Mouse (Mus musculus) midbrain, embryonic 14.5 days (tissue): Measurements from ENCODE around the gene Glb1. TPM values are rescaled to one million over a fixed set of nuclear protein-coding genes. Genes with fewer than 3 reads are reported as not detected.
A peak's percentile ranks its signal among the peaks of the same experiment; 100 is the strongest.

Source experiments
- ATAC-seq: fragments of 200-750 bp; cut with Nextera tagmentation; 2 replicates; pipeline ENCODE4 v1.8.0; 2017; ENCODE audit warnings: moderate number of reproducible peaks, moderate library complexity; ENCODE audit not compliant: low FRiP score, low TSS enrichment
- DNase-seq: peaks from one replicate; pipeline ENCODE4 v3.0.0-alpha.2; 2015
- H3K27ac ChIP-seq: fragments of 300-500 bp; sonication (generic); replicated peaks from 2 replicates; pipeline ENCODE4 v1.5.1; 2014; ENCODE audit warnings: mild to moderate bottlenecking, low read depth, low read length, moderate library complexity
- H3K27me3 ChIP-seq: fragments of 300-500 bp; sonication (generic); 2 replicates; pipeline ENCODE4 v1.6.1; 2014; ENCODE audit warnings: low read length, control low read depth, mixed read lengths; ENCODE audit not compliant: control insufficient read depth, insufficient read depth
- H3K36me3 ChIP-seq: fragments of 300-500 bp; sonication (generic); 2 replicates; pipeline ENCODE4 v1.6.1; 2014; ENCODE audit warnings: low read length, control low read depth; ENCODE audit not compliant: control insufficient read depth, insufficient read depth
- H3K4me1 ChIP-seq: fragments of 300-500 bp; sonication (generic); 2 replicates; pipeline ENCODE4 v1.6.1; 2014; ENCODE audit warnings: mild to moderate bottlenecking, antibody characterized with exemption, low read length, control low read depth; ENCODE audit not compliant: control insufficient read depth, insufficient read depth
- H3K4me2 ChIP-seq: fragments of 300-500 bp; sonication (generic); 2 replicates; pipeline ENCODE4 v1.6.1; 2014; ENCODE audit warnings: mild to moderate bottlenecking, low read length, moderate library complexity
- H3K4me3 ChIP-seq: fragments of 300-500 bp; sonication (generic); replicated peaks from 2 replicates; pipeline ENCODE4 v1.5.1; 2014; ENCODE audit warnings: low read depth, low read length
- H3K9ac ChIP-seq: fragments of 300-500 bp; sonication (generic); replicated peaks from 2 replicates; pipeline ENCODE4 v1.6.1; 2014; ENCODE audit warnings: mild to moderate bottlenecking, low read length, moderate library complexity
- H3K9me3 ChIP-seq: fragments of 300-500 bp; sonication (generic); 2 replicates; pipeline ENCODE4 v1.6.1; 2016; ENCODE audit warnings: low read length, control low read depth, mixed read lengths; ENCODE audit not compliant: control insufficient read depth
- WGBS: fragments of 180-500 bp; shearing (Covaris S2); extraction: QIAGEN DNeasy Blood & Tissue Kit; methylation state at CpG from one replicate; pipeline ENCODE4 v1.1.7; 2014; 5-methylcytosine and 5-hydroxymethylcytosine counted together
- polyA plus RNA-seq: library from polyadenylated mRNA; unstranded; fragments of >200 nt; fragmentation: Nextera tagmentation; extraction: Ambion mirVana; gene quantifications from 2 replicates; pipeline ENCODE4 v1.2.1, GENCODE M21; 2014

Gene Glb1
- polyA plus RNA-seq, 1 experiment from 2014 or later, result 27.9 TPM

GRCm38 (mm10) chr9:114380881-114381733, 19.8 kb upstream of the Glb1 start:
- Histone ChIP-seq H3K9me3 (no peaks in the 10 kb centered on the region), H3K36me3 (no peaks in the 10 kb centered on the region), H3K27me3 (no peaks in the 10 kb centered on the region), H3K4me2 (no peak overlapping the region), H3K27ac (no peak overlapping the region), H3K4me3 (no peak overlapping the region), H3K4me1 (no peaks in the 10 kb centered on the region), H3K9ac (no peak overlapping the region)
- DNase-seq (peak; percentile 86), ATAC-seq (no peak; the same call in 1 of the 2 replicates)
- WGBS, result 69% methylated on average over 17 of the region's 17 CpGs

DNA sequence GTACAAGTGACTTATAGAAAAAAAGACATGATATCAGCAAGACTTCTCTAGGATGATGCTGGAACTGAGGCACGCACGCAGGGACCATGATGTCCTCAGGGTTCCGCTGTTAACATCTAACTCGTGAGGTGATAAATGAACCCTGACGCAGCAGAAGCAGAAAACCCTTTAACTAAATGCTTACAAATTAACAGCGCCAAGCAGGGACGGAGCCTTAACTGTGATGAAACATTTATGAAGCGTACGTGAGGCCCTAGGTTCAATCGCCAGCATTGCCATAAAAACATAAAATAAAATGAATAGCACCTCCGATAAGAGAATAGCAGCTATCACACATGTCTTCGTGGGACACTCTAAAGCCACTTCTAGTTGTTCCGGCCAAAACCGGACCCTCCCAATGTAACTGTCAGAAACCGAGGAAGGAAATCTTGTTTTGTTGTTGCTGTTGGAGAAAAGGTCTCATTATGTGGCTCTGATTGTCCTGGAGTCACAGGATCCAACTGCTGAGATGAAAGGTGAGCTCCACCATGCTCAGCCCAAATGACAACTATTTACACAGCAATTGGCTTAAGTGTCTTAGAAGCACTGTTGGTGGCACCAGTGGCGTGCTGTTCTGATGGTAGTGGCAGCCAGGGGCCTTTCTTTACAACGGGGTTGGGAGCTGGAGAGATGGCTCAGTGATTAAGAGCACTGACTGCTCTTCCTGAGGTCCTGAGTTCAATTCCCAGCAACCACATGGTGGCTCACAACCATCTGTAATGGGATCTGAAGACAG, 17.8 kb upstream of the Glb1 start:
- WGBS, result 91% methylated on average over 17 of the region's 17 CpGs
- H3K4me2 ChIP-seq, result no peak overlapping the region
- no peaks in the 10 kb centered on the region for H3K36me3 ChIP-seq
- H3K4me3 ChIP-seq, result no peak overlapping the region
- H3K27me3 ChIP-seq, result no peaks in the 10 kb centered on the region
- H3K4me1 ChIP-seq, result no peaks in the 10 kb centered on the region
- H3K27ac ChIP-seq, result no peak overlapping the region
- no peaks in the 10 kb centered on the region for H3K9me3 ChIP-seq
- ATAC-seq (no peak), DNase-seq (no peak)
- no peak overlapping the region for H3K9ac ChIP-seq

DNA sequence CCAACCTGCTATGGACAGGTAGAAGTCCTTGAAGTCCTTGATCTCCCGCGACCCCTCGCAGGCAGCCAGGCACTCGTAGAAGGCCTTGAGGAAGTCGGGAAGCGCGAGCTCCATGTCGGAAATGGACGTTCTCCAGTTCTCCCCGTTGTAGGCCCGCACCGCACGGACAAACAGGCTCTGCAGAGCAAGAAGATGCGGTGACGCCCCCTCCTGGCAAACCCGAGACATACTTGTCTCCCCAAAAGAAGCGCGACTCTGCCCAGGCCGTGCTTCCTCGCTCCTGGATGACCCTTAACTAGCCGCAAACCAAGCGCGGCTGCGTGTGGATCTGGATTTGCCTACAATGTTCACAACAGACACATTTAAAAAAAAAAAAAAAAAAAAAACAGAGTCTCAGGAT, 16.2 kb upstream of the Glb1 start:
- 89% methylated on average over 24 of the region's 24 CpGs for WGBS
- ATAC-seq (no peak), DNase-seq (no peak)
- H3K4me2 ChIP-seq, result no peak overlapping the region
- H3K9ac ChIP-seq, result no peak overlapping the region
- H3K4me1 ChIP-seq, result no peaks in the 10 kb centered on the region
- H3K4me3 ChIP-seq, result no peak overlapping the region
- no peaks in the 10 kb centered on the region for H3K27me3 ChIP-seq
- no peaks in the 10 kb centered on the region for H3K36me3 ChIP-seq
- H3K9me3 ChIP-seq, result no peaks in the 10 kb centered on the region
- no peak overlapping the region for H3K27ac ChIP-seq

DNA sequence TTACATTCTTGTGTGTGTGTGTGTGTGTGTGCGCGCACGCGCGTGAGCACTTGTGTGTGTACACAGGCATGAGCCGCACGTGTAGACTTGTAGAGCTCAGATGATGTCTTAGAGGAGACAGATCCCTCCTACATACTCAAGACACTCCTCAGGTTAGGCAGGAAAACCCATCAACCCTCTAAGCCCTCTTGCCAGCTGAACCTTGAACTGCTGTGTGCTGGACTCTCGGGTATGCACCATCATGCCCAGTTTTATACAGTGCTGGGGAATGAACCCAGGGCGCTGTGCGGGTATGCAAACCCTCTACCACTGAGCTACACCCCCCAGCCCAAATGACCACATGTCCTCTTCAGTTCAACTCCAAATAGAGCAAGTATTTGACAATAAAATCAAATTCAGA, 15.7 kb upstream of the Glb1 start:
- Histone ChIP-seq H3K36me3 (no peaks in the 10 kb centered on the region), H3K4me2 (no peak overlapping the region), H3K9ac (no peak overlapping the region), H3K27ac (no peak overlapping the region), H3K27me3 (no peaks in the 10 kb centered on the region), H3K4me3 (no peak overlapping the region), H3K4me1 (no peaks in the 10 kb centered on the region), H3K9me3 (no peaks in the 10 kb centered on the region)
- 97% methylated on average over 10 of the region's 10 CpGs for WGBS
- ATAC-seq (no peak), DNase-seq (no peak)

- Histone ChIP-seq H3K9ac (no peak overlapping the region), H3K4me1 (no peaks in the 10 kb centered on the region), H3K4me2 (no peak overlapping the region), H3K27ac (no peak overlapping the region), H3K36me3 (no peaks in the 10 kb centered on the region), H3K9me3 (no peaks in the 10 kb centered on the region), H3K4me3 (no peak overlapping the region), H3K27me3 (no peaks in the 10 kb centered on the region)
- DNase-seq (no peak), ATAC-seq (no peak)
- 82% methylated on average over 6 of the region's 6 CpGs for WGBS
These were observed 13.8 kb upstream of the Glb1 start for GRCm38 (mm10) chr9:114387086-114387485.

DNA sequence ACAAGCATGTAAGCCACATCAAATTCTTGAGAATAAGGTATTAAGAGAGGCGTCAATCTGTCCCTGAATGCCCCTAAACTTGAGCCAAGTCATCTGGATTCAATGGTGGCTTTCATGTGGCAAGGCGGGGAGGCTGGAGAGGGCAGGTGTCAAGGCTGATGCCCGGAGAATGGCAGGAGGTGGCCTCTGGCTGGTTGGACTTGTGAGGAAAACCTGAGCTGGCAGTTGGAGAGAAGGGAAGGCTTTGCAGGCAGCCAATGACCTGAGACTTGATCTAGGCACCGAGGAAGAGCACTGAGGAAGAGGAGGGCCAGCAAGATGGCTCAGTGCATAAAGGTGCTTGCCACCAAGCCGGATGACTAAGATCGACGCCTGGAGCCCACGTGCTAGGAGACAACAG, 12.6 kb upstream of the Glb1 start:
- ATAC-seq (no peak), DNase-seq (no peak)
- Histone ChIP-seq H3K4me2 (no peak overlapping the region), H3K4me3 (no peak overlapping the region), H3K9ac (no peak overlapping the region), H3K36me3 (no peaks in the 10 kb centered on the region), H3K27me3 (no peaks in the 10 kb centered on the region), H3K4me1 (no peaks in the 10 kb centered on the region), H3K9me3 (no peaks in the 10 kb centered on the region), H3K27ac (no peak overlapping the region)
- WGBS, result 87% methylated on average over 8 of the region's 8 CpGs

- ATAC-seq, result no peak
- no peaks in the 10 kb centered on the region for H3K27me3 ChIP-seq
- no peaks in the 10 kb centered on the region for H3K9me3 ChIP-seq
- no peaks in the 10 kb centered on the region for H3K36me3 ChIP-seq
- H3K9ac ChIP-seq, result no peak overlapping the region
- DNase-seq, result no peak
- no peak overlapping the region for H3K27ac ChIP-seq
- H3K4me3 ChIP-seq, result no peak overlapping the region
- WGBS, result 92% methylated on average over 3 of the region's 3 CpGs
- H3K4me1 ChIP-seq, result no peaks in the 10 kb centered on the region
- H3K4me2 ChIP-seq, result no peak overlapping the region
These were observed 12.0 kb upstream of the Glb1 start for GRCm38 (mm10) chr9:114388701-114389370.

DNA sequence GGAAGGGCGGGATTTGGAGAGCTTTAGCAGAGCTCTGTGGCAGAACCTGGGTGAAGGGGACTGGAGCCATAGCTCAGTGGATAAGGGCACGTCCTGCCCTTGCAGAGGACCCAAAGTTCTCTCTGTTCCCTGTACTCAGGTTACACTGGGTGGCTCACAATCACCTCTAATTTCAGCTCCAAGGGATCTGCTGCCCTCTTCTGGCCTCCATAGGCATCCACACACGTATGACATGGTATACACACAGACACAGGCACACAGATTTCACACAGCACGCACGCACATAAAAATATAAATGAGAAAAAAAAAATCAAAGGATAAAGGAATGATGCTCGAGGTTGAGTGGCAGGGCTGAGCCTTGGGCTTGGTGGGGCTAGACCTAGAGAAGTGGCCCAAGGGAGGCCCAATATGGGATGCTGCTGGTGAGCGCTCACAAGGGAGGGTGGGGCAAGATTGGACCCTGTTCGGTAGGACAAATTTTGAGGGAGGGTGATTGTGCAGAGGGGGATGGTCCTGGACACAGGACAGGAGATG, 11.4 kb upstream of the Glb1 start:
- no peak overlapping the region for H3K27ac ChIP-seq
- no peaks in the 10 kb centered on the region for H3K27me3 ChIP-seq
- H3K4me3 ChIP-seq, result peak overlapping the region; percentile 71
- peak overlapping the region; percentile 93 for H3K4me2 ChIP-seq
- ATAC-seq, result peak; percentile 66; the same call in 1 of the 2 replicates
- WGBS, result 78% methylated on average over 8 of the region's 8 CpGs
- H3K4me1 ChIP-seq, result no peaks in the 10 kb centered on the region
- no peaks in the 10 kb centered on the region for H3K9me3 ChIP-seq
- H3K36me3 ChIP-seq, result no peaks in the 10 kb centered on the region
- DNase-seq, result no peak
- no peak overlapping the region for H3K9ac ChIP-seq
